Mouse (Mus musculus) NIH3T3 (cell line): Measurements from ENCODE around the gene Ccdc115.
"Not testable (repeated sequence)": the region's sequence is repeated elsewhere in the genome, so short reads cannot be mapped to it uniquely, and the experiment has no call there.

Experiments
- DNase-seq: peaks from one replicate; pipeline ENCODE4 v3.0.0-alpha.2; 2012; ENCODE audit warnings: low read depth

Ccdc115 gene

GRCm38 (mm10) chr1:34438381-34439051 lies 956 bp downstream of the Ccdc115 start:
- no peak for DNase-seq

DNA sequence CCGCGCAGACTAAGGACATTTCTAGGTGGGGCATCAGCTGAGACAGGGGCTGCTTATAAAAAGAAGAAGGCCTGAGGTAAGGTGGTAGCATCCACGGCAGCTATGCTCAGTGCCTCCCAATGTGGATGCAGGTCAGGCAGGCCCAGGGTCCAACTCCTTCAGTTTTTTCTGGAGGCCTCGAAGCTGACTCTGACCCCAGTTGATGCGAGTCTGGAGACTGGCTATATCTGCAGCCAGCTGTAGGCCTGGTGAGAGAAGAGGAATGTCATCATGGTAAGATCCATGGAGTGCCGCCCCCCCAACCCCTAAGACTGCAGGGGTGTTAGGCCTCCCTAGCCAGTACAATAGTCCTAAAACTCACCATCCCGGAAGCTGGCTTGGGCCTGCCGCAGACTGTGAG lies 2.1 kb downstream of the Ccdc115 start:
- not testable (repeated sequence) for DNase-seq

- DNase-seq = no peak
These were observed 3.1 kb downstream of the Ccdc115 start for GRCm38 (mm10) chr1:34436374-34436773.

- DNase-seq = peak; percentile 37
These were observed 3.9 kb downstream of the Ccdc115 start for GRCm38 (mm10) chr1:34435371-34436120.

GRCm38 (mm10) chr1:34434660-34435160 lies 4.8 kb downstream of the Ccdc115 start:
- DNase-seq = peak; percentile 97

GRCm38 (mm10) chr1:34433891-34434521 lies 5.5 kb downstream of the Ccdc115 start:
- DNase-seq = peak; percentile 57

DNA sequence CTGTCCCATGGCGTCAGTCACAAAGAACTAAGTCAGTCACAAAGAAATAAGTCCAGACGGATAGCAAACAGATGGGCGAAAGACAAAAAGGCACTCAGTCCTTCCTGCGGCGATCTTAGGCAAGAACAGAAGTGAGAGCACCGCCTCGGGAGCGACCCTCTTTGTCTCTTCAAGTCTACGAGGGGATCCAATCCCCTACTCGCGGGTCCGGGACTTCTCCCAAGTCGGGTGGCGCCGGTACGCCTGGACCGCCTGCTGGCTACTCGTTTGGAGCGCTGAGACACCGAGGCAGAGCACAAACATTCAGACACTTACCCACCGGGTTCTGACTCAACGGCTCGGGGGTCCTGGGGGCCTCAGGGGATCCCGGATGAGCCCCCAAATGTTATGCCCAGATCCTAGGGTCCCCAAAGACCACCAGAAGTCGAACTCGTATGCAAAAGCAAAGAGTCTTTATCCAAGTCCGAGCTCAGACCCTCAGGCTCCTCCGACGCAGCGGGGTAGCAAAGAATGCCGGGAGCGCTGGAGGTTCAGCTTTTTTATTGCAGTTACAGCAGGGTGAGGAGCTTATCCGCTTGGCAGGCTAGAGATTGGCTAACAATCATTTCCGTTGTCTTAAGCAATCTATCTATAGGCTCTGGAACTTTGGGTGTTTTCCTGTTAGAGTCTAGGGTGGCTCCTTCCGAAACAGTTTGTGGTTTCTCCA lies 6.5 kb downstream of the Ccdc115 start:
- peak; percentile 82 for DNase-seq

- DNase-seq = peak; percentile 56
These were observed 7.1 kb downstream of the Ccdc115 start for GRCm38 (mm10) chr1:34432411-34432775.

DNA sequence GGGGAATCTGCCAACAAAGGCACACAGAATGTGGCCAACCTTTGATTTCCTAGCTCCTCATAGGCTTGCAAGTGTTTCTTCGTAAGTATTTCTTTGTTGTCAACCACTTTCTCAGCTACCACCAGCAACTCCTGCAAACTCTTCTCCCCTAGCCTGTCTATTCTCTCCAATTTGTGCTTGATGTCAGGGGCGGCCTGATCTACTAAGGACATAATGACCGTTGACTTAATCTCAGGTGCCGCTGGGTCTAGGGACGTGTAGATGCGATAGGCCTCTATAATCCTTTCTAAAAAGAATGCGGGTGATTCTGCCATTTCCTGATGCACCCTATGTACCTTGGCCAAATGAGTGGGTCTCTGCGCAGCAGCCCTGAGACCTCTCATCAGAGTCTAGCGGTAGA lies 8.0 kb downstream of the Ccdc115 start:
- DNase-seq = no peak

DNA sequence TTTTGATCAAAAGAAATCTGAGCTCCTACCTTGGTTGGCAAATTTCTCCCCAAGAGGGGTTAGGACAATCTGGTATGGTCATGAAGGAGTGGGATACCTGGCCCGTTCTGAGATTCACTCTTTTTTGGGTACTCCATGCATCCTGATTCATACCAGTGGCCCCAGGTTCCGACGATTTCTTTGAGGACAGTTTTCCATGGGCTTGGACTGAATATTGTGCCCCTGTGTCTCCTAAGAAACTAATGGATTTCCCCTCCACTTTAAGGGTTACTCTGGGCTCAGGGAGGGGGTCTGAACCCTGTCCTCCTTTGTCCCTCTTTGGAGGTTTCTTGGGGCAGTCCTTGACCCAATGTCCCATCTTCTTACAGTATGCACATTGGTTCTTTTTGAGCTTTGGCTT lies 8.5 kb downstream of the Ccdc115 start:
- no peak for DNase-seq

GRCm38 (mm10) chr1:34429281-34429680 lies 10.2 kb downstream of the Ccdc115 start:
- no peak for DNase-seq

DNA sequence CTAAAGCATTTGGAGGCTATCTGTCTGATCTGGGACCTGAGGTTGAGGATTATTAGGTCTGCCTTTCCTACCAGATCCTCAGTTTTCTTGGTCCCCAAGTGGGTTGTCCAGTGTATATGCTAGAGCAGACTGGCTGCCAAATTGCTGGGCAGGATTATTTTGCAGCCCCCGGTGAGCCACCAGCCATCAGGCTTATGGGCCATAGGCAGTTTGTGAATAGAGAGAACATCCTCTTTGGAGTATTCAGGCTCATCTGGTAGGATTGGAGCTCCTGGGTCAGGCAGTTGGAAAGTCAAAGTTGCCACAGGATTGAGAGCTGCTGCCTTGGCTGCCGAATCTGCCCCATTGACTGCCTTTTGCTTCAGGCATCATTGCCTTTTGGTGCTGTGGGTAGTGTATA lies 11.0 kb downstream of the Ccdc115 start:
- no peak for DNase-seq

GRCm38 (mm10) chr1:34399182-34399953 lies 40.1 kb downstream of the Ccdc115 start:
- DNase-seq = peak; percentile 70

GRCm38 (mm10) chr1:34396321-34396720 lies 43.2 kb downstream of the Ccdc115 start:
- DNase-seq = no peak

- peak; percentile 27 for DNase-seq
These were observed 50.1 kb downstream of the Ccdc115 start for GRCm38 (mm10) chr1:34389234-34389891.

GRCm38 (mm10) chr1:34388849-34389233 lies 50.6 kb downstream of the Ccdc115 start:
- no peak for DNase-seq

- no peak for DNase-seq
These were observed 51.8 kb downstream of the Ccdc115 start for GRCm38 (mm10) chr1:34387346-34388327.
